ENCODE assay signal across 10 mouse cellular contexts in the genomic region with DNA sequence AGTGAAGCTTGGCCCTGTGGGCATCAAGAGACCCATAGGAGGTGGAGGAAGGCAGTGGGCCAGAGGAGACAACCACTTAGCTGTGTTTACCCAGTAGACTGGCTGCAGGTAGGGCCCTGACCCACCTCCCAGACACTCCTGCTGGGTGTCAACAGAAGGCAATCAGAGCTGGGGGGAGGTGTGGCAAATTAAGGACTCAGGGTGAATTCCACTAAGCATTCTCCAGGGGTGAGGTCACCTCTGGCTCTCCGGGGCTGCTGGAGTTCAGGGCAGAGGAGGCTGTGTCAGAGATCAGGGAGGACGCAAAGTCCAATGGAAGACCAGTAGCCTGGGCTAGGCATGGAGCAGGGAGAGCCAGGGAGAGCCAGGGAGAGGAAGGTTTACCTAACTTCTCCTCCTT. TPM values are rescaled to one million over a fixed set of nuclear protein-coding genes. Genes with fewer than 3 reads are reported as not detected.
A peak's percentile ranks its signal among the peaks of the same experiment; 100 is the strongest.
DNase-seq lines count a peak whose midpoint lies in the region; TF ChIP-seq lines count a peak whose summit lies in the region.
"Had no signal": no experiment of that assay in that cellular context is flagged by ENCODE, and none has a peak within 500 bp of the region (broad histone marks: within the 10 kb centered on the region; RNA-seq: fewer than 3 reads in every experiment).

No protein-coding gene starts in this region.

- H3K36me3 ChIP-seq in ES-E14 (ENCODE audit: control insufficient read depth, insufficient read depth, low read length, poor library complexity, severe bottlenecking), result peaks cover 20% of the 10 kb centered on the region
- H3K36me3 ChIP-seq in kidney, adult 2 months (ENCODE audit: control insufficient read depth, insufficient read depth, low read length), result peaks cover 3% of the 10 kb centered on the region

- H3K27ac ChIP-seq in ES-E14 (ENCODE audit: insufficient read depth, low read depth, low read length, poor library complexity, severe bottlenecking), result peak overlapping the region; percentile 76
- H3K27ac ChIP-seq in embryonic fibroblast, embryonic 13.5 days (ENCODE audit: insufficient read depth, low read length), result peak overlapping the region; percentile 70
- H3K27ac ChIP-seq in kidney, adult 2 months (ENCODE audit: insufficient read depth, low read depth, low read length), result peak overlapping the region; percentile 83
- H3K27ac ChIP-seq: limb, embryonic 13.5 days had no signal

- in situ Hi-C loops in ES-E14 (cut with MboI; ENCODE audit: low sequenced_read_pairs in 2 of 2, unreplicated experiment in 2 of 2), result loop anchor here in 1 of 2 experiments (10.0 kb wide), 1 partner anchor 136 kb away; no protein-coding TSS in a partner anchor

- 20% methylated on average over 2 of the region's 2 CpGs for WGBS in kidney, adult 2 months
- WGBS in lung, adult 2 months, result 43% methylated on average over 2 of the region's 2 CpGs

- H3K9me3 ChIP-seq in ES-E14 (ENCODE audit: control insufficient read depth, insufficient read depth, low read depth, low read length), result no peaks in the 10 kb centered on the region
- H3K9me3 ChIP-seq: limb, embryonic 13.5 days had no signal

- H3K4me3 ChIP-seq in ES-E14 (ENCODE audit: insufficient read depth in 1 of 2, low read depth in 1 of 2, low read length in 2 of 2, poor library complexity in 1 of 2, severe bottlenecking in 1 of 2), result no peak overlapping the region
- H3K4me3 ChIP-seq in embryonic fibroblast, embryonic 13.5 days (ENCODE audit: insufficient read depth, low read length), result no peak overlapping the region
- H3K4me3 ChIP-seq in kidney, adult 2 months (ENCODE audit: insufficient read depth, low read depth, low read length), result no peak overlapping the region
- no peak overlapping the region for H3K4me3 ChIP-seq in lung, adult 2 months (replicated peaks; ENCODE audit: extremely low read depth, low read depth, low read length)
- H3K4me3 ChIP-seq: limb, embryonic 13.5 days had no signal

- no peak for TF ChIP-seq CTCF in embryonic fibroblast, embryonic 13.5 days (IDR thresholded peaks at IDR 0.05; ENCODE audit: borderline replicate concordance, insufficient read depth, low read length)
- TF ChIP-seq CTCF in kidney, adult 2 months (conservative IDR thresholded peaks at IDR 0.05; ENCODE audit: insufficient read depth, insufficient read length, low read depth, low read length), result no peak
- no peak for TF ChIP-seq CTCF in lung, adult 2 months (IDR thresholded peaks at IDR 0.05; ENCODE audit: insufficient read depth, low read length)

- TF ChIP-seq POLR2A in embryonic fibroblast, embryonic 13.5 days (IDR thresholded peaks at IDR 0.05; ENCODE audit: low read depth, low read length), result no peak
- TF ChIP-seq POLR2A in kidney, adult 2 months (IDR thresholded peaks at IDR 0.05; ENCODE audit: low read depth, low read length), result no peak
- TF ChIP-seq POLR2A in lung, adult 2 months (IDR thresholded peaks at IDR 0.05; ENCODE audit: borderline replicate concordance, extremely low read depth, low read depth, low read length), result no peak

- H3K9ac ChIP-seq in ES-E14 (ENCODE audit: insufficient read depth, low read depth, low read length, poor library complexity, severe bottlenecking), result 0 out of 2 replicates have a peak overlapping the region, but pooled peaks have one; percentile 13
- H3K9ac ChIP-seq: limb, embryonic 13.5 days had no signal

- peaks cover 24 to 52% of the 10 kb centered on the region in 2 experiments for H3K4me1 ChIP-seq in ES-E14 (ENCODE audit: control insufficient read depth in 2 of 2, insufficient read depth in 2 of 2, low read length in 2 of 2, poor library complexity in 1 of 2)
- H3K4me1 ChIP-seq in embryonic fibroblast, embryonic 13.5 days (ENCODE audit: control insufficient read depth, insufficient read depth, low read length), result peaks cover 13% of the 10 kb centered on the region
- H3K4me1 ChIP-seq in kidney, adult 2 months (ENCODE audit: control insufficient read depth, insufficient read depth, low read length), result peaks cover 42% of the 10 kb centered on the region
- peaks cover 20% of the 10 kb centered on the region for H3K4me1 ChIP-seq in lung, adult 2 months (ENCODE audit: control insufficient read depth, insufficient read depth, low read length)

- no peaks in the 10 kb centered on the region for H3K27me3 ChIP-seq in kidney, adult 2 months (replicated peaks; ENCODE audit: control insufficient read depth, insufficient read depth, low read length)

- peak; percentile 72 for DNase-seq in ES-E14 (ENCODE audit: low read depth, low spot score)
- DNase-seq in kidney, adult 2 months, result peak; percentile 94
- DNase-seq in lung, adult 2 months, result peak; percentile 74
- DNase-seq in thymus, adult 18-20 months, result no peak
- DNase-seq in layer of hippocampus, adult 8-10 months (ENCODE audit: low spot score in 2 of 2), result no peak
- DNase-seq in MN1 (ENCODE audit: low spot score), result no peak
- DNase-seq in layer of hippocampus, adult 9-10 months (ENCODE audit: low spot score), result no peak
- DNase-seq: retina, postnatal 1 day had no signal

TF ChIP-seq in ES-E14, 5 proteins besides CTCF, POLR2A, EP300 and RAD21:
- TF ChIP-seq MAFK (IDR thresholded peaks at IDR 0.05; ENCODE audit: insufficient read depth, low read depth, low read length) (no peak), CHD2 (IDR thresholded peaks at IDR 0.05; ENCODE audit: low read depth, low read length) (no peak), ZC3H11A (IDR thresholded peaks at IDR 0.05; ENCODE audit: borderline replicate concordance, low read depth, low read length) (no peak)
TF ChIP-seq in ES-E14: peak in this region for 0.

RNA-seq across cellular contexts. Expression of gene Txn2, which starts 17.7 kb away (rescaled TPM):
- total RNA-seq in ES-E14 (2012; rRNA removed), result 90.3 and 91.1 TPM in 2 replicates
- 229 and 271 TPM in 2 replicates for polyA plus RNA-seq in embryonic fibroblast, embryonic 13.5 days (2011; ENCODE audit: insufficient read length, low read depth, missing spikeins)
- 396 and 408 TPM in 2 replicates for polyA plus RNA-seq in kidney, adult 2 months (2012; rRNA removed)
- polyA plus RNA-seq in lung, adult 2 months (2012; rRNA removed), result 138 and 165 TPM in 2 replicates
- total RNA-seq in layer of hippocampus, adult 8-10 months (2022), result 100 to 1,000 TPM; 119 to 130 (median 128) TPM

RNA-seq across cellular contexts. Expression of gene Foxred2, which starts 45.5 kb away (rescaled TPM):
- total RNA-seq in ES-E14 (2012; rRNA removed), result 21.9 and 33.6 TPM in 2 replicates
- polyA plus RNA-seq in embryonic fibroblast, embryonic 13.5 days (2011; ENCODE audit: insufficient read length, low read depth, missing spikeins), result 2.4 and 3.9 TPM in 2 replicates
- polyA plus RNA-seq in kidney, adult 2 months (2012; rRNA removed), result 3.8 and 4.1 TPM in 2 replicates
- 1.8 and 2.4 TPM in 2 replicates for polyA plus RNA-seq in lung, adult 2 months (2012; rRNA removed)
- 10 to 100 TPM in 3 of 4 experiments, 1 to 10 TPM in 1; 9.5 to 14.0 (median 13.1) TPM for total RNA-seq in layer of hippocampus, adult 8-10 months (2022)

RNA-seq across cellular contexts. Expression of gene Eif3d, which starts 59.5 kb away (rescaled TPM):
- total RNA-seq in ES-E14 (2012; rRNA removed), result 340 and 419 TPM in 2 replicates
- 193 and 194 TPM in 2 replicates for polyA plus RNA-seq in embryonic fibroblast, embryonic 13.5 days (2011; ENCODE audit: insufficient read length, low read depth, missing spikeins)
- 98.8 and 132 TPM in 2 replicates for polyA plus RNA-seq in kidney, adult 2 months (2012; rRNA removed)
- 62.7 and 91.2 TPM in 2 replicates for polyA plus RNA-seq in lung, adult 2 months (2012; rRNA removed)
- total RNA-seq in layer of hippocampus, adult 8-10 months (2022), result 100 to 1,000 TPM in 3 of 4 experiments, 10 to 100 TPM in 1; 85.5 to 112 (median 106) TPM

Comparison
In these comparisons a context has a peak if more than half of its experiments do, and no peak if none do; other contexts are left out.
1. DNase-seq: peak in ES-E14 (single experiment), kidney, adult 2 months (single experiment) and lung, adult 2 months (single experiment); none in thymus, adult 18-20 months (0 of 2), layer of hippocampus, adult 8-10 months (0 of 2), MN1 (single experiment) and layer of hippocampus, adult 9-10 months (single experiment).
2. Peak in every context shown above with its lines, with median percentiles within 50 percentile points of each other: H3K27ac ChIP-seq.